Mouse (Mus musculus) retina, postnatal 1 day (tissue): ENCODE data around the gene Klhl7.

Experiments used
- DNase-seq: peaks from one replicate; pipeline ENCODE4 v3.0.0-alpha.2; 2012

Gene Klhl7

GRCm38 (mm10) chr5:24100106-24100809 is at the start of gene Klhl7:
Klhl7 (plus strand) TSS chr5:24100605.
- DNase-seq: peak; percentile 95

- no peak for DNase-seq
Observed at GRCm38 (mm10) chr5:24051755-24052675, 48.4 kb upstream of the Klhl7 start.

- DNase-seq: peak; percentile 79
Observed at GRCm38 (mm10) chr5:24053245-24054190, 46.9 kb upstream of the Klhl7 start.

- DNase-seq: no peak
Observed at GRCm38 (mm10) chr5:24054382-24054781, 46.0 kb upstream of the Klhl7 start.

GRCm38 (mm10) chr5:24056865-24057264 is 43.5 kb upstream of the Klhl7 start:
- DNase-seq: no peak

GRCm38 (mm10) chr5:24057592-24057991 is 42.8 kb upstream of the Klhl7 start:
- no peak for DNase-seq

GRCm38 (mm10) chr5:24060949-24061348 is 39.5 kb upstream of the Klhl7 start:
- DNase-seq: no peak

- no peak for DNase-seq
Observed at GRCm38 (mm10) chr5:24063034-24063433, 37.4 kb upstream of the Klhl7 start.

- no peak for DNase-seq
Observed at GRCm38 (mm10) chr5:24063545-24063944, 36.9 kb upstream of the Klhl7 start.

- no peak for DNase-seq
Observed at GRCm38 (mm10) chr5:24068955-24069354, 31.4 kb upstream of the Klhl7 start.

GRCm38 (mm10) chr5:24072031-24072430 is 28.4 kb upstream of the Klhl7 start:
- DNase-seq: no peak

- DNase-seq: peak; percentile 89
Observed at GRCm38 (mm10) chr5:24076986-24077718, 23.3 kb upstream of the Klhl7 start.

- no peak for DNase-seq
Observed at GRCm38 (mm10) chr5:24077739-24078306, 22.6 kb upstream of the Klhl7 start.

- DNase-seq: no peak
Observed at GRCm38 (mm10) chr5:24078420-24079179, 21.8 kb upstream of the Klhl7 start.

- no peak for DNase-seq
Observed at GRCm38 (mm10) chr5:24080826-24081225, 19.6 kb upstream of the Klhl7 start.

GRCm38 (mm10) chr5:24084835-24085234 is 15.6 kb upstream of the Klhl7 start:
- no peak for DNase-seq

- no peak for DNase-seq
Observed at GRCm38 (mm10) chr5:24086241-24086640, 14.2 kb upstream of the Klhl7 start.

- DNase-seq: no peak
Observed at GRCm38 (mm10) chr5:24086865-24087264, 13.5 kb upstream of the Klhl7 start.

- DNase-seq: no peak
Observed at GRCm38 (mm10) chr5:24088451-24088850, 12.0 kb upstream of the Klhl7 start.

- DNase-seq: no peak
Observed at GRCm38 (mm10) chr5:24092496-24092895, 7.9 kb upstream of the Klhl7 start.

- DNase-seq: no peak
Observed at GRCm38 (mm10) chr5:24095393-24095792, 5.0 kb upstream of the Klhl7 start.
